Mouse (Mus musculus): ENCODE data around the gene Fgfr2. TPM values are rescaled to one million over a fixed set of nuclear protein-coding genes. Genes with fewer than 3 reads are reported as not detected.

Fgfr2 gene
- polyA plus RNA-seq, 1 experiment from 2014 or later = 11.2 TPM

DNA sequence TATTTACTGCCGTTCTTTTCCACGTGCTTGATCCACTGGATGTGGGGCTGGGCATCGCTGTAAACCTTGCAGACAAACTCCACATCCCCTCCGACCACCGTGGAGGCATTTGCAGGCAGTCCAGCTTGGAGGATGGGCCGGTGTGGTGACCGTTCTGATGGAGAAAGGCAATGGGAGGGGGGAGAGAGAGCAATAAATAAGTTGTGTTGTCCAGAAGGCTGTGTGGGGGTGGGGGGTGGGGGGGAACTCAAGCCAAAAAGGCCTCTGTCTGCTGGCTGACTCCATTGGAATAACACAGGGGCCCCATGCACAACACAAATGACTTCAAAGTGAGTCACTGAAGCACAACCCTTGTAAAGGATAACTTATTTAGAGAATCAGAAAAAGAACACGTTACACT is 2922.1 kb downstream of the Fgfr2 start:
- 67% methylated on average over 8 of the region's 8 CpGs for WGBS (ENCODE audit: insufficient replicate concordance)
- H3K4me1 ChIP-seq (ENCODE audit: insufficient read depth) = no peaks in the 10 kb centered on the region
- TF ChIP-seq EP300 (IDR thresholded peaks at IDR 0.05; ENCODE audit: low read depth) (no peak), CTCF (IDR thresholded peaks at IDR 0.05; ENCODE audit: low read depth) (no peak)
- DNase-seq (no peak), ATAC-seq (no peak)
- no peaks in the 10 kb centered on the region for H3K9me3 ChIP-seq (ENCODE audit: low read length)
- H3K9ac ChIP-seq (replicated peaks) = no peak overlapping the region
- no peak overlapping the region for H3K4me2 ChIP-seq (ENCODE audit: low read depth, low read length)
- no peak overlapping the region for H3K4me3 ChIP-seq (ENCODE audit: low read depth, low read length)
- H3K27ac ChIP-seq (ENCODE audit: low read depth) = no peak overlapping the region
- H3K36me3 ChIP-seq (replicated peaks; ENCODE audit: insufficient read depth, low read length) = no peaks in the 10 kb centered on the region
- H3K27me3 ChIP-seq (ENCODE audit: insufficient read depth, low read length) = no peaks in the 10 kb centered on the region

GRCm38 (mm10) chr7:130199951-130200350 is 2923.2 kb downstream of the Fgfr2 start:
- WGBS (ENCODE audit: insufficient replicate concordance) = 68% methylated on average over 9 of the region's 9 CpGs
- Histone ChIP-seq H3K36me3 (replicated peaks; ENCODE audit: insufficient read depth, low read length) (no peaks in the 10 kb centered on the region), H3K4me2 (ENCODE audit: low read depth, low read length) (no peak overlapping the region), H3K27ac (ENCODE audit: low read depth) (no peak overlapping the region), H3K9ac (replicated peaks) (no peak overlapping the region), H3K9me3 (ENCODE audit: low read length) (no peaks in the 10 kb centered on the region), H3K4me1 (ENCODE audit: insufficient read depth) (no peaks in the 10 kb centered on the region), H3K27me3 (ENCODE audit: insufficient read depth, low read length) (no peaks in the 10 kb centered on the region), H3K4me3 (ENCODE audit: low read depth, low read length) (no peak overlapping the region)
- no peak for TF ChIP-seq EP300 (IDR thresholded peaks at IDR 0.05; ENCODE audit: low read depth)
- TF ChIP-seq CTCF (IDR thresholded peaks at IDR 0.05; ENCODE audit: low read depth) = no peak
- ATAC-seq (no peak), DNase-seq (no peak)

GRCm38 (mm10) chr7:130199317-130199716 is 2923.8 kb downstream of the Fgfr2 start:
- H3K4me2 ChIP-seq (ENCODE audit: low read depth, low read length) = no peak overlapping the region
- ATAC-seq (no peak), DNase-seq (no peak)
- TF ChIP-seq EP300 (IDR thresholded peaks at IDR 0.05; ENCODE audit: low read depth) = no peak
- no peaks in the 10 kb centered on the region for H3K36me3 ChIP-seq (replicated peaks; ENCODE audit: insufficient read depth, low read length)
- H3K4me1 ChIP-seq (ENCODE audit: insufficient read depth) = no peaks in the 10 kb centered on the region
- H3K9ac ChIP-seq (replicated peaks) = no peak overlapping the region
- H3K27ac ChIP-seq (ENCODE audit: low read depth) = no peak overlapping the region
- no peaks in the 10 kb centered on the region for H3K9me3 ChIP-seq (ENCODE audit: low read length)
- no peaks in the 10 kb centered on the region for H3K27me3 ChIP-seq (ENCODE audit: insufficient read depth, low read length)
- 69% methylated on average over 5 of the region's 5 CpGs for WGBS (ENCODE audit: insufficient replicate concordance)
- no peak overlapping the region for H3K4me3 ChIP-seq (ENCODE audit: low read depth, low read length)

DNA sequence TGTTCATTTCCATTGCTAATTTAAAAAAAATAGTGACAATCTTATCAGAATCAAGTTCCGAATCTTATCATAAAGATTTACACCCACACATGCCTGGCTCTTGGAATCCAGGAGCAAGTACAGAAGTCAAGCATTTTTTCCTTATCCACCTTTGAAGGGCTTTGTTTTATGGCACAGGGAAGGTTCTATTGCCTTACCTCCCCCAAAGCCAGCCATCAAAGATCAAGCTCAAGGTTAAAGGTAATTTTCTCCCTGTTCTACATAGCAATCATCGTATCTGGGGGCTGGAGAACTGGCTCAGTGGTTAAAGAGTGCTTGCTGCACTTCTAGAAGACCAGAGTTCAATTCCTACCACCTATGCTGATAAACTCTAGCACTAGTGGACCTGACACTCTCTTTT is 2928.1 kb downstream of the Fgfr2 start:
- no peaks in the 10 kb centered on the region for H3K36me3 ChIP-seq (replicated peaks; ENCODE audit: insufficient read depth, low read length)
- TF ChIP-seq EP300 (IDR thresholded peaks at IDR 0.05; ENCODE audit: low read depth) (no peak), CTCF (IDR thresholded peaks at IDR 0.05; ENCODE audit: low read depth) (no peak)
- H3K4me3 ChIP-seq (ENCODE audit: low read depth, low read length) = no peak overlapping the region
- no peak overlapping the region for H3K9ac ChIP-seq (replicated peaks)
- DNase-seq = no peak
- no peaks in the 10 kb centered on the region for H3K9me3 ChIP-seq (ENCODE audit: low read length)
- no peak for ATAC-seq
- no peaks in the 10 kb centered on the region for H3K27me3 ChIP-seq (ENCODE audit: insufficient read depth, low read length)
- H3K4me2 ChIP-seq (ENCODE audit: low read depth, low read length) = no peak overlapping the region
- WGBS (ENCODE audit: insufficient replicate concordance) = 59% methylated on average over 2 of the region's 2 CpGs
- no peaks in the 10 kb centered on the region for H3K4me1 ChIP-seq (ENCODE audit: insufficient read depth)
- H3K27ac ChIP-seq (ENCODE audit: low read depth) = no peak overlapping the region

- Histone ChIP-seq H3K4me1 (ENCODE audit: insufficient read depth) (no peaks in the 10 kb centered on the region), H3K9me3 (ENCODE audit: low read length) (no peaks in the 10 kb centered on the region), H3K27ac (ENCODE audit: low read depth) (no peak overlapping the region), H3K36me3 (replicated peaks; ENCODE audit: insufficient read depth, low read length) (no peaks in the 10 kb centered on the region; the same call in 1 of the 2 replicates), H3K9ac (replicated peaks) (no peak overlapping the region), H3K4me2 (ENCODE audit: low read depth, low read length) (no peak overlapping the region), H3K4me3 (ENCODE audit: low read depth, low read length) (no peak overlapping the region), H3K27me3 (ENCODE audit: insufficient read depth, low read length) (no peaks in the 10 kb centered on the region)
- no peak for TF ChIP-seq EP300 (IDR thresholded peaks at IDR 0.05; ENCODE audit: low read depth)
- TF ChIP-seq CTCF (IDR thresholded peaks at IDR 0.05; ENCODE audit: low read depth) = no peak
- 50% methylated on average over 15 of the region's 15 CpGs for WGBS (ENCODE audit: insufficient replicate concordance)
- no peak for DNase-seq
- ATAC-seq = no peak
Measured at GRCm38 (mm10) chr7:130190329-130190975, 2932.7 kb downstream of the Fgfr2 start.

- no peak overlapping the region for H3K4me2 ChIP-seq (ENCODE audit: low read depth, low read length)
- H3K9ac ChIP-seq (replicated peaks) = no peak overlapping the region
- no peaks in the 10 kb centered on the region for H3K27me3 ChIP-seq (ENCODE audit: insufficient read depth, low read length)
- H3K4me3 ChIP-seq (ENCODE audit: low read depth, low read length) = no peak overlapping the region
- no peak for TF ChIP-seq CTCF (IDR thresholded peaks at IDR 0.05; ENCODE audit: low read depth)
- no peak for TF ChIP-seq EP300 (IDR thresholded peaks at IDR 0.05; ENCODE audit: low read depth)
- H3K36me3 ChIP-seq (replicated peaks; ENCODE audit: insufficient read depth, low read length) = no peaks in the 10 kb centered on the region; the same call in 1 of the 2 replicates
- H3K4me1 ChIP-seq (ENCODE audit: insufficient read depth) = no peaks in the 10 kb centered on the region
- 69% methylated on average over 4 of the region's 4 CpGs for WGBS (ENCODE audit: insufficient replicate concordance)
- H3K9me3 ChIP-seq (ENCODE audit: low read length) = no peaks in the 10 kb centered on the region
- no peak overlapping the region for H3K27ac ChIP-seq (ENCODE audit: low read depth)
- no peak for ATAC-seq
- DNase-seq = no peak
Measured at GRCm38 (mm10) chr7:130189901-130190300, 2933.2 kb downstream of the Fgfr2 start.

Data from liver, postnatal 0 days (tissue).